Mouse (Mus musculus) T-helper 2 cell (primary cell): ENCODE measurements around the gene Spata13.

Experiments
- in situ Hi-C: fragments of 300-600 bp; cut with MboI, MseI; formaldehyde crosslinking; loops from one replicate; pipeline ENCODE4 v1.15.1; 2025; ENCODE audit warnings: high pct_unique_total_duplicates

Spata13 gene

DNA sequence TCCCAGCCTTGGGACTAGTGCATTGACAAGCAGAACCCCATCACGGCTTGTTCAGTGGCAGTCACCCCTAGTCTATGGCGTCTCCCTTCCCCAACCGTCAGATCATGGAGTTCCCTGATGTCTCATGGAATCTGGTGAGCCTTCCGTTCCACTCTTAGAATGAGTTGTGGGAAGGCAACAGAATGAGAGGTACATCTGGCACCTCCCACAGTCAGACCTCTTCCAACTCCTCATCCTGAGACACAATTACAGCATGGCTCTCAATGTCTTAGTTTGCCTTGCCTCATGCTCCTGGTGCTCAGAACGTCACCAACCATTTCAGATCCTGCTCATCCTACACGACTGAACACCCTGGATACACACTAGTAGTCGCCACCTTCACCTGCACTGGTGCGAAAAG is 142.7 kb downstream of the Spata13 start:
- in situ Hi-C loops, result loop anchor here (5.0 kb wide), 1 partner anchor 264 kb away; no protein-coding TSS in a partner anchor

DNA sequence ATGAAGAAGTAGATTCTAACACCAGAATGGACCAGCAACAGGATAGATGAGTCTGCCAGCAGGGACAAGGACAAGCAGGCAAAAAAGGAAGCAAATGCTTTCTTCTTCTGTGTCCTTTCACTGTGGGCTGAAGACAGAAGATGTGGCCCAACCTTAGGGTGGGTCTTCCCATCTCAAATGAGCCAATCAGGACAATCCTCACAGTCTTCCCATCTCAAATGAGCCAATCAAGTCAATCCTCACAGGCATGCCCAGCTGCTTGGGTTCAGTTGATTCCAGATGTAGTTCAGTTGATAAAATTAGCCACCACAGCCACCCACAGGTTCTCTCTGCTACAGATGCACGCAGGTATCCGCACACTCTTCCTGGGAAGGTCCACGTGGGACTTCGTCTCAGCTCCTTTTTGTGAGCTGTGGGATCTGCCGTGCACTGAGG is 143.7 kb downstream of the Spata13 start:
- in situ Hi-C loops, result loop anchor here (5.0 kb wide), 1 partner anchor 265 kb away; no protein-coding TSS in a partner anchor

DNA sequence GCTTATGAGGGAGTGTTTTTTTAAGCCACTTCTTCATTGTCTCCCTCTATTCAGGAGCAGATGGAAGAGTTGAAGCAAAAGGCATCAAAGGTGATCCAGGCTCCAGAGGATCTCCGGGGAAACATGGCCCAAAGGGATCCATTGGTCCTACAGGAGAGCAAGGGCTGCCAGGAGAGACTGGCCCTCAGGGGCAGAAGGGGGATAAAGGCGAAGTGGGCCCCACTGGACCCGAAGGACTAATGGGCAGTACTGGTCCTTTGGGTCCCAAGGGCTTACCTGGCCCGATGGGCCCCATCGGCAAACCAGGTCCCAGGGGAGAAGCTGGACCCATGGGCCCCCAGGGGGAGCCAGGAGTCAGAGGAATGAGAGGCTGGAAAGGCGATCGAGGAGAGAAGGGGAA is 145.4 kb downstream of the Spata13 start:
- in situ Hi-C loops, result loop anchor here (5.0 kb wide), 1 partner anchor 267 kb away; no protein-coding TSS in a partner anchor

- in situ Hi-C loops, result loop anchor here (5.0 kb wide), 1 partner anchor 50 kb away; no protein-coding TSS in a partner anchor
Measured at GRCm38 (mm10) chr14:60782121-60782656, 148.4 kb downstream of the Spata13 start.

- in situ Hi-C loops, result loop anchor here (5.0 kb wide), 1 partner anchor 51 kb away; no protein-coding TSS in a partner anchor
Measured at GRCm38 (mm10) chr14:60783196-60783595, 149.4 kb downstream of the Spata13 start.

DNA sequence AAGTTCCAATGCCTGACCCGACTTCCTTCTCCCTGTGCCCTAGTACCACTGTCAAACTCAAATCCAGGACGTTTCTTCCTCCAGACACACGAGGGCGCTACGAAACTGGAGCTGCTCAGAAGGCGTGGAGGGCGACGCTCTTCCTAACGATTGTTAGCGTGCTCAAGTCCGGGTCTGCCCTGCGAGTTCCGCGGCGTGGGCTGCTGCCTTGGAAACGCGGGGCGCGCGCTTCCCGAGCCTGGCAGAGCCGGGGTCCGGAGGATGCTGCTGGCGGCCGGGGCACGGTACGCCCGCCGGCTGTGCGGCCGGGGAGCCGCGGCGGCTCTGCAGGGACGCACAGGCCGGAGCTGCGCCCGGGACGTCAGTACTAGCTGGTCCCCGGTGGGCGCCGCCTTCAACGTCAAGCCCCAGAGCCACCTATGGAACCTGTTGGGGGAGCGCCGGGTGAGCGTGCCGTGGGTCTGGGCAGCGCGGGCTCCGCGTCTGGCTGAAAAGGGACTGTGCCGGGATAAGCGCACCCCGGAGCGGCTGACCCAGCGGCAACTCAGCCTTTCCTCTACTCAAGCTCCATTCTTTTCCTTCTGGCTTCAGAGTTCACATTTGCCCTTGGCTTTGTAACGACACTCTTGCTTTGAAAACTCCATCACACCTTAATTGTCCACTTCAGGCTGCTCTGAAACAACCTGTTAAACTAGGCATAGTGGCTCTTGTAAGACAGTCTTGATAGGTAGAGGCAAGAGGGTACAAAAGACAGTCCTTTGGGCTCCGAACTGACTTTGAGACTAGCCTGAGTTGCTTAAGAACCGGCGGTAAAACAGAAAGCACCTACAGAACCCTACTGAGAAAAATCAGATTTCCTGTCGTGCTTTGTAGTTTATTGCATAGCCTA is 150.9 kb downstream of the Spata13 start, which contains the start of gene Mipep:
TSS of gene Mipep (plus strand) at position 147 of the 889 bp plus-strand sequence.
- in situ Hi-C loops, result loop anchor here (5.0 kb wide), 2 partner anchors 52 to 508 kb away; no protein-coding TSS in a partner anchor

GRCm38 (mm10) chr14:60790103-60790502 is 156.3 kb downstream of the Spata13 start:
- in situ Hi-C loops, result no loop called here

GRCm38 (mm10) chr14:60796600-60797322 is 163.0 kb downstream of the Spata13 start:
- in situ Hi-C loops, result loop anchor here (5.0 kb wide), 2 partner anchors 126 to 316 kb away; no protein-coding TSS in a partner anchor

DNA sequence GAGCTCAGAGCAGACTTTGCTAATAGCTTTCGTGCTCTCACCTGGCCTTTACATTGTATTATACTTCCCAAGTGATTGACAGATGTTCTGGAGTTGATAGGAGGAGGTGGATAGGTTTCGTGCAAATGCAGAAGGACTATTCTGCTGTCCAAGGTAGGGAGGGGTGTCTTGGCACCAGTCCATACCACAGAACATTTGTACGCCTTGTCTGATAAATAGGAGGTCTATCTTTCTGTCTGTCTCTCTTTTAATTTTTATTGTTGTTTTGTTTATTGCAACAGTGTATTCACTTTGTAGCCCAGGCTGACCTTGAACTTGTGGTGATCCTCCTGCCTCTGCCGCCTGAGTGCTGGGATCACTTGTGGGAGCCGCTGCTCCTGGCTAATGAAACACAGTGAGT is 163.8 kb downstream of the Spata13 start:
- in situ Hi-C loops, result loop anchor here (5.0 kb wide), 2 partner anchors 125 to 315 kb away; no protein-coding TSS in a partner anchor

DNA sequence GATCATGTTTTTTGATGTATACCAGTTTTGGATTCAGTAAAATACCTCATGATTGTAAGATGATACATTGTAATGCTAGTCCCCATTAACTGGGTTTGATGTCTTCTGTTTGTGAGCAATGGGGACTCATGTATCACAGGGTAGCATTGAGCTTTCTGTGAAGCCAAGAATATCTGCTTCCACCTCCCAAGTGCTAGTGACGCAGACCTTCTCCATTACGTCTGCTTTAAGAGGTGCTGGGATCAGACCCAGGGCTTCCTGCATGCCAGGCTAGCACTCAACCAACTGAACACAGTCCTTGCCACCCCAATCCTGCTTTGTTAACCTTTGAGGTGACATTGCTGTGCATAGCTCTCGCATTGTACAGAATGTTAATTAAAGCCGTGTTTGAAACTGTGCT is 164.9 kb downstream of the Spata13 start:
- in situ Hi-C loops, result loop anchor here (5.0 kb wide), 2 partner anchors 124 to 314 kb away; no protein-coding TSS in a partner anchor

DNA sequence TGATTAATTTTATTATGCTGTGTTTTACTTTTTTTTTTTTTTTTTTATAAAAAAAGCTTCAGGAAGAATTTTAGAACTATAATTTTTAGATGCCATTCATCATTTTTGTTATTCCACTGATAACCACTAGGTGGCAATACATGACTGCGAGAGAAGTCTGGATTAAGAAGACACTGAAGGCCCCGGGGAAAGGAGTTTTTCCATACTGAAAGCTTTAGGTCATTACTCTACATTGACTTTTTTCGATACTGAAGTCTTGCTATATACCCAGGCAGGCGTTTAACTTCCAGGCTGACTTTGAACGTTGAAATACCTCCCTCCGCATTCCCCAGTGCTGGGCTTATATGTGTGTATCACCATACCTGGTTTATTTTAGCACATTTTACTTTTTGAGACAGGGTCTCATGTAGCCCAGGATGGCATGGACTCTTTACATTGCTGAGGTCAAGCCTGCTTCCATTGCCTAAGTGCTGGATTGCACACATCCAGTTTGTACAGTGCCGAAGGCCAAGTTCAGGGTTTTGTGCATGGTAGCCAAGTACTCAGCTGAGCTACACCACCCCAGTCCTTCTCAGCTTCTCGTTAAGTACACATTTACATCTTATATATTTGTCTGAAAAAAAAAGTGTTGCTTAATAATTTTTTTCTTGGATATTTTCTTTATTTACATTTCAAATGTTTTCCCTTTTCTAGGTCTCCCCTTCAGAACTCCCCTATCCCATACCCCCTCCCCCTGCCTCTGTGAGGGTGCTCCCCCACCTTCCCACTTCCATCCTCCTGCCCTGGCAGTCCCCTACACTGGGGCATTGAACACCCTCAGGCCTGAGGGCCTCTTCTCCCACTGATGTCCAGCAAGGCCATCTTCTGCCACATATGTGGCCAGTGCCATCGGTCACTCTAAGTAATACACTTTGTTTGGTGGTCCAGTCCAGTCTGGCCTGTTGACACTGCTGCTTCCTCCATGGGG is 166.2 kb downstream of the Spata13 start:
- in situ Hi-C loops, result loop anchor here (5.0 to 10.0 kb wide), 3 partner anchors 122 to 312 kb away; no protein-coding TSS in a partner anchor

DNA sequence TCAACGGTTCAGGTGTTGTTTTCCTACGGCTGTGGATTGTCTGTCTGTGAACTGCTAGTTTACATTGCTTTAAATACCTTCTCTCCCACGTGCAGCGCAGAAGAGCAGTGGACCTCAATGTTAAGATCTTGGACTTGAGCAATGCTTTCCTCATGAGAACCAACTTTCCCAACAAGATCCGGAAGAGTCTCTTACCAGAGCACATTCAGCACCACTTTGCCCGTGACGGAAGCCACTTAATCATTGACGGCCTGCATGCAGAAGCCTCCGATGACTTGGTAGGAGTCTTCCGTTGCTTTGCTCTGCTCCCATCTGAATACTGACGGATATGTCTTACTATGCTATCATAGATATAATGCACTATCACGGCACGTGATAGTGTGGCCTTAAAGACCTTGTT is 168.2 kb downstream of the Spata13 start:
- in situ Hi-C loops, result loop anchor here (10.0 kb wide), 1 partner anchor 183 kb away; no protein-coding TSS in a partner anchor

GRCm38 (mm10) chr14:60804978-60805377 is 171.2 kb downstream of the Spata13 start:
- in situ Hi-C loops, result loop anchor here (10.0 kb wide), 1 partner anchor 180 kb away; no protein-coding TSS in a partner anchor

DNA sequence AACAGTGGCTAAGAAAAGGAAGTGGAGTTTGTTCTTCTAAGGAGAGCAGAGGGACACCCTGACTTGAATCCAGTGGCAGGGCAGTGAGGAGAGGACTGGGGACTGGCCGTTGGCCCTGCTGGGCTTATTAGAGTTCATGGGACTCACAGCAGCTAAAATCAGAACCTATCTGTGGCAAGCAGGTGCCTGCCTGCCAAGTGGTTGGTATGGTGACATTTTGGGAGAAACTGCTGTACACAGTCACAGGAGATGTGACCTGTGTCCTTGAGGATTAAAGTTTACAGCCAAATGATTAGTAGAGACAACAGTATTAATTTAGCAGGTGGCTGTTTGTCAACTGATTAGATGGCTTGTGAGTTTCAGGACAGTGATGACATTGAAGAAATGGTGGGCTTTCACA is 172.1 kb downstream of the Spata13 start:
- in situ Hi-C loops, result loop anchor here (10.0 kb wide), 1 partner anchor 179 kb away; no protein-coding TSS in a partner anchor

GRCm38 (mm10) chr14:60806891-60807344 is 173.1 kb downstream of the Spata13 start:
- in situ Hi-C loops, result loop anchor here (10.0 kb wide), 1 partner anchor 178 kb away; no protein-coding TSS in a partner anchor

DNA sequence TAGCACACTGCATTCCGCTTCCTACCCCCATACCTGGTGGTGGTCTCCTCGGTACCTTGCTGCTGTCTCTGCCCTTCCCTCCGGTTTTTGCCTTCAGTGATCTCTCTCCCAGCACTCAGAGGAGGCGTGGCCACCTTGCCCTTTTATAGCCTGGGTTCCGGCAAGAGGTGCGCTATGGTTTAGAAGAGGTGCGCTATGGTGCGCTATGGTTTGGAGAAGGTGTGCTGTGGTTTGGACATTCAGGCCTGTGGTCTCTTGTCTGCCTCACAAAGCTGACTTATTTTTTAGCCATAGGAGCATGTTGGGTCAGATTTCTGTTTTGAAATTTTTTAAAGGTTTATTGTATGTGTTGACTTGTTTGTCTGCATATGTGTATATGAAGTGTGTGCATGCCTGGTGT is 176.1 kb downstream of the Spata13 start:
- in situ Hi-C loops, result loop anchor here (10.0 kb wide), 1 partner anchor 175 kb away; no protein-coding TSS in a partner anchor

DNA sequence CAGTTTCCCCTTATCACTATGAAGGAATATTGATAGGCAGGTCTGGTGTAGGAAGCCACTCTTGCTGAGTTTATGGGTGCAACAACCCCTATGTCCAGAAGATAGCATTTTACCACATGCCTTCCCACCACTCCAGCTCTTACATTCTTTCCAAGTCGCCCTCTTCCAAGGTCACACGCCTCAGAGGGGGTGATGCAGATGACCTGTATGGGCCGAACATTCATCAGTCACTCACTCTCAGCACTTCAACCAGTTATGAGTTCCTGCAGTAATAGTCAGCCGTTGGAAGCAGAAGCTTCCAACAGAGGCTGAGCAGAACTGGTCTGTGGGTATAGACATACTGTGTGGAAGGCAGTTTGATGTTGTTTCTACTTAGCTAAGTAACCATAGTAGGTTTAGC is 177.7 kb downstream of the Spata13 start:
- in situ Hi-C loops, result no loop called here
